Mouse (Mus musculus): Measurements from ENCODE around the gene Dennd2d. TPM values are rescaled to one million over a fixed set of nuclear protein-coding genes. Genes with fewer than 3 reads are reported as not detected.

The Dennd2d gene
- polyA plus RNA-seq, 1 experiment: 4.1 TPM

DNA sequence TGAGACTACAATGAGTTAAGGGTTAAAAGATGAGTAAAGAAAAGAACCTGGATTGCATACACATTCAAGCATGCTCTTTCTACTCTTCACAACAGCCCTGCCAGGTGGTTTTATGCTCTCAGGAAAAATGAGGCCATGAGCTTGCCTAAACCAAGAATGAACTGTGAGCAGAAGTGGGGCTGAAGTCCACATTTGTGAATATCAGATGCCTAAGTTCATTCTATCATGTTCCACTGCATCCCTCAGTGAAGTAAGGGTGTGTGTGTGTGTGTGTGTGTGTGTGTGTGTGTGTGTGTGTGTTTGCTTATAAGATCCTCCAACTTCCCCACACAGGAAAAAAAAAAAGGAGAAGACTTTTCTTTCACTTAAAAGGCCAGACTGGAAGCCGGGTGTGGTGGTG lies 5.3 kb upstream of the Dennd2d start:
- H3K27ac ChIP-seq (ENCODE audit: insufficient read depth, low read depth, low read length): no peak overlapping the region
- no peak for TF ChIP-seq CTCF (IDR thresholded peaks at IDR 0.05; ENCODE audit: low read depth, low read length)
- TF ChIP-seq POLR2A (IDR thresholded peaks at IDR 0.05; ENCODE audit: borderline replicate concordance, low read depth, low read length): no peak
- no peak overlapping the region for H3K4me3 ChIP-seq (ENCODE audit: insufficient read depth, low read length)
- peaks cover 4% of the 10 kb centered on the region for H3K4me1 ChIP-seq (ENCODE audit: control insufficient read depth, insufficient read depth, low read length)

DNA sequence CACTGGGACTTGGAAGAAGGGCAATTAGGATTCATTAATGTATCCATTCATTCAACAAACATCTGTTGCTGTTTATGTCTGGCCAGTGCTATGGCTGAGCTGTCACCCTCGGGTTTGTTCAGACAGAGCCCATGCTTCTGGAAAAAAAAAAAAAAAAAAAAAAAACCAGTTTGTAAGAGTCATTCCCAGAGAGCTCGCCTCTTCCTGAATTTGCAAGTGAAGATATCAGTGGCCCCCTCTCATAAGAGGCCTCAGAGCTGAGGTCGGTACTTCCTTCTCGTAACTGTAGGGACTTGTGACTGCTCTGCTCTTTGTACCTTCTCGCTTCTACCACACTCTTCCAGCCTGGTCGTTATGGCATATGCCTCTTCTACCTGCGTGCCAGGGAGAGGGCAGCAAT lies 1.1 kb downstream of the Dennd2d start:
- no peak for TF ChIP-seq CTCF (IDR thresholded peaks at IDR 0.05; ENCODE audit: low read depth, low read length)
- TF ChIP-seq POLR2A (IDR thresholded peaks at IDR 0.05; ENCODE audit: borderline replicate concordance, low read depth, low read length): no peak
- peaks cover 35% of the 10 kb centered on the region for H3K4me1 ChIP-seq (ENCODE audit: control insufficient read depth, insufficient read depth, low read length)
- H3K4me3 ChIP-seq (ENCODE audit: insufficient read depth, low read length): peak overlapping the region; percentile 86
- peak overlapping the region; percentile 36 for H3K27ac ChIP-seq (ENCODE audit: insufficient read depth, low read depth, low read length)

DNA sequence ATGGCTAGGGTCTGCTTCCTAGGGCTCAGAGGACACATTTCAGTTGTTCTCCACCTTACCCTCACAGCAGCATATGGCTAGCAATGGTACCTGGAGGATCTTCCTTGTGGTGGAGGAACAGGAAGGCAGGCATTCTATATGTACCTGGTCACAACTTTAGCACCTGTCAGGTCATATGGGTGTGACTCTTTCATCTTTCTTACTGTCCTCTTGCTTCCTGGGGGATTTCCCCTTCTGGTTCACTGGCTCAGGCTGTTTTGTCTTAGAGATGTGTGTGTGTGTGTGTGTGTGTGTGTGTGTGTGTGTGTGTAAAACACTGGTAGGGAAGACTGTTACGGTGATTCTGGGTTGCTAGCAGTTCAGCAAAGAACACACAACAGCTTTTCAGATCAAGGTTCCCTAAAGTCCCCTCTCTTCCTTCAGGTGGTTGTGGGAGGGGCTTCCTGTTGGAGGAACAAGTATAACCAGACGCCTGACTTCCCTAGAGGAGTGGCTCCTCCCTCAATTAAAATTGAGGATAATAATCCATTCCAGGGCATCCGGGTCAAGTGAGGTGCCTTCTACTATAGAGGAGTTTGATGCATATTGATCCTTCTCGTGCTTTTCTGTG lies 1.7 kb downstream of the Dennd2d start:
- Histone ChIP-seq H3K4me1 (ENCODE audit: control insufficient read depth, insufficient read depth, low read length) (peaks cover 35% of the 10 kb centered on the region), H3K27ac (ENCODE audit: insufficient read depth, low read depth, low read length) (peak overlapping the region; percentile 64), H3K4me3 (ENCODE audit: insufficient read depth, low read length) (peak overlapping the region; percentile 86)
- TF ChIP-seq POLR2A (IDR thresholded peaks at IDR 0.05; ENCODE audit: borderline replicate concordance, low read depth, low read length) (no peak), CTCF (IDR thresholded peaks at IDR 0.05; ENCODE audit: low read depth, low read length) (no peak)

DNA sequence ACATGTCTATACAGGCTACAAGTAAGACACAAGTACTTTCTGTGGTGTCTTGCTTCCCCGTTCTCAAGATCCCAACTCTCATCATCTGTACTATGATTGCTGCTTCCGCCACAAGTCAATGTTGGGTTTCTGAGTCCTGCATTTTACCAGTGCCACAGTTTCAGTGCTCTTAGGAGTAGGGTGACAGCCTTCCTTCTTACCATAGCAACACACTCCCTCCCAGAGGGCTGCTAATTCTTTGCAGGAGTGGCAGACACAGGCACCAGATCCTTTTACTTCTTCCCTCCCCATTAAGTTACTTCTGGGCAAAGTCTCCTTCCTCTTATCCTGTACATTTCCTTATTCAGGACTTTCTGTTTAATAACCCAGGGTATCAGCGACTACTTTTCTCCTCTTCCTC lies 2.7 kb downstream of the Dennd2d start:
- peak overlapping the region; percentile 64 for H3K27ac ChIP-seq (ENCODE audit: insufficient read depth, low read depth, low read length)
- H3K4me1 ChIP-seq (ENCODE audit: control insufficient read depth, insufficient read depth, low read length): peaks cover 35% of the 10 kb centered on the region
- TF ChIP-seq CTCF (IDR thresholded peaks at IDR 0.05; ENCODE audit: low read depth, low read length) (no peak), POLR2A (IDR thresholded peaks at IDR 0.05; ENCODE audit: borderline replicate concordance, low read depth, low read length) (no peak)
- 0 out of 2 replicates have a peak overlapping the region, but pooled peaks have one; percentile 3 for H3K4me3 ChIP-seq (ENCODE audit: insufficient read depth, low read length)

DNA sequence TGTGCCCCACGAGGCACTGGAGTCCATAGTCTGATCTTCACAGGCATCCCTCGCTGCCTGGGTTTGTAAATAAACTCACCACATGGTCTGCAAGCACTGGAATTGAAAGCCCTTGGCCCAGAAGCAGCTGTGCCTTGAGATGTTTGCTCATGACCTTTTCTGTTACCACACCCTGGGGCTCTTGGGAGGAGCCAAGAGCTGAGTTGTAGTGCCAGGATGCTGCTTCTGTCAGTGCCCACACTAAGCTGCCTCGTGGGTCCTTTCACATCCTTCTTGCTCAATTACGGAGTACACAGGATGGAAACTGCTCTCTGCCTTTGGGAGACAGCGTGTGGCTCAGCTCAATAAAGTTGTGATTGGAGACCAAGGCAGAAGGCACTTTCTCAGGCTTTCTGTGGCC lies 3.6 kb downstream of the Dennd2d start:
- Histone ChIP-seq H3K4me1 (ENCODE audit: control insufficient read depth, insufficient read depth, low read length) (peaks cover 35% of the 10 kb centered on the region), H3K27ac (ENCODE audit: insufficient read depth, low read depth, low read length) (no peak overlapping the region), H3K4me3 (ENCODE audit: insufficient read depth, low read length) (no peak overlapping the region)
- TF ChIP-seq CTCF (IDR thresholded peaks at IDR 0.05; ENCODE audit: low read depth, low read length): no peak
- TF ChIP-seq POLR2A (IDR thresholded peaks at IDR 0.05; ENCODE audit: borderline replicate concordance, low read depth, low read length): no peak

- H3K27ac ChIP-seq (ENCODE audit: insufficient read depth, low read depth, low read length): no peak overlapping the region
- H3K4me3 ChIP-seq (ENCODE audit: insufficient read depth, low read length): no peak overlapping the region
Measured at GRCm38 (mm10) chr3:106487551-106487950, 5.3 kb downstream of the Dennd2d start.

GRCm38 (mm10) chr3:106490239-106490638 lies 8.0 kb downstream of the Dennd2d start:
- Histone ChIP-seq H3K4me1 (ENCODE audit: control insufficient read depth, insufficient read depth, low read length) (peaks cover 27% of the 10 kb centered on the region), H3K27ac (ENCODE audit: insufficient read depth, low read depth, low read length) (no peak overlapping the region), H3K4me3 (ENCODE audit: insufficient read depth, low read length) (no peak overlapping the region)
- TF ChIP-seq CTCF (IDR thresholded peaks at IDR 0.05; ENCODE audit: low read depth, low read length) (no peak), POLR2A (IDR thresholded peaks at IDR 0.05; ENCODE audit: borderline replicate concordance, low read depth, low read length) (no peak)

More at GRCm38 (mm10) chr3:106487551-106487950, 5.3 kb downstream of the Dennd2d start:
- H3K4me1 ChIP-seq (ENCODE audit: control insufficient read depth, insufficient read depth, low read length): peaks cover 37% of the 10 kb centered on the region
- TF ChIP-seq CTCF (IDR thresholded peaks at IDR 0.05; ENCODE audit: low read depth, low read length): no peak
- no peak for TF ChIP-seq POLR2A (IDR thresholded peaks at IDR 0.05; ENCODE audit: borderline replicate concordance, low read depth, low read length)

DNA sequence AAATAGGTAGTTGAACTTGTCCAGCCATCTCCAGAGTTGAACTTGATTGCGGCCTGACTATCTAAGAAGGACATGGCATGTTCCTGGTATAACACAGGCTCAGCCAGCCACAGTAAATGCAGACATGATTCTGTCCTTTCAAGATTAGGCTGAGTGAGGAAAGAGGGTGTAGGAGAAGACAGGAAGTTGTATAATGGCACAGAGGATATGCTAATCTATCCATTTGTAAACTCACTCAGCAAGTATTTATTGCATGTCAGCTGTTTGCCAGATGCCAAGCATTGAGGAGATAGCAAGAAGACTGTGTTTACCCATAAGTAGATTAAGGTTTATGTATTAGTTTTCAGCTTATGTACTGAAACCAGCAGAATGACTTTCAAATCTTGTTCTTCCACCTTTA lies 10.5 kb downstream of the Dennd2d start:
- Histone ChIP-seq H3K27ac (ENCODE audit: insufficient read depth, low read depth, low read length) (no peak overlapping the region), H3K4me1 (ENCODE audit: control insufficient read depth, insufficient read depth, low read length) (peaks cover 34% of the 10 kb centered on the region), H3K4me3 (ENCODE audit: insufficient read depth, low read length) (no peak overlapping the region)
- TF ChIP-seq CTCF (IDR thresholded peaks at IDR 0.05; ENCODE audit: low read depth, low read length) (no peak), POLR2A (IDR thresholded peaks at IDR 0.05; ENCODE audit: borderline replicate concordance, low read depth, low read length) (no peak)

GRCm38 (mm10) chr3:106493202-106493601 lies 11.0 kb downstream of the Dennd2d start:
- Histone ChIP-seq H3K4me1 (ENCODE audit: control insufficient read depth, insufficient read depth, low read length) (peaks cover 37% of the 10 kb centered on the region), H3K4me3 (ENCODE audit: insufficient read depth, low read length) (no peak overlapping the region), H3K27ac (ENCODE audit: insufficient read depth, low read depth, low read length) (no peak overlapping the region)
- no peak for TF ChIP-seq POLR2A (IDR thresholded peaks at IDR 0.05; ENCODE audit: borderline replicate concordance, low read depth, low read length)
- TF ChIP-seq CTCF (IDR thresholded peaks at IDR 0.05; ENCODE audit: low read depth, low read length): no peak

DNA sequence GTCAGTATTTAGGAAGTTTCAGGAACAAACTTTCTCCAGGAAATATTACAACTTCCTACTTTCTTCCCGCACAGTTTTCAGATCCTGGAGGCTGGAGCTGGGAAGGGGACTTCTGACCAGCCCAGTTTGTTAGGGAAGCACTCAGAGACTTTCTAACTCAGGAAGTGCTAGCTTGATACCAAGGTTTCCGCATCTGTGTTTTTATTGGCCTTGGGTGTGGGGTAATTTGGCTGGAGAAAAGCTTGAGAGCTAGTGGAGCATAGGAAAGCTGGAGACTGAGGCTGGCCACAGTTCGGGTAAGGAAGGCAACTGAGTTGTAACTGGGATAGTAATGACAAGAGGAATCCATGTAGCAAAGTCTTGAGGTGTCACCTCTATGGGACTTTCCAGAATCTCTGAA lies 11.7 kb downstream of the Dennd2d start:
- Histone ChIP-seq H3K4me1 (ENCODE audit: control insufficient read depth, insufficient read depth, low read length) (peaks cover 44% of the 10 kb centered on the region), H3K27ac (ENCODE audit: insufficient read depth, low read depth, low read length) (no peak overlapping the region), H3K4me3 (ENCODE audit: insufficient read depth, low read length) (no peak overlapping the region)
- TF ChIP-seq CTCF (IDR thresholded peaks at IDR 0.05; ENCODE audit: low read depth, low read length): no peak
- TF ChIP-seq POLR2A (IDR thresholded peaks at IDR 0.05; ENCODE audit: borderline replicate concordance, low read depth, low read length): no peak

Data from bone marrow macrophage, adult 2 months (primary cell).